Mouse (Mus musculus) frontal cortex, adult (tissue): ENCODE results near the gene Cfap77.
"Not testable (repeated sequence)": the region's sequence is repeated elsewhere in the genome, so short reads cannot be mapped to it uniquely, and the experiment has no call there.

Experiments used
- ATAC-seq: cut with Nextera tagmentation; 2 replicates; pipeline ENCODE4 v1.9.2; 2017; ENCODE audit warnings: mild to moderate bottlenecking, moderate library complexity, mixed read lengths; ENCODE audit not compliant: low TSS enrichment

The Cfap77 gene

DNA sequence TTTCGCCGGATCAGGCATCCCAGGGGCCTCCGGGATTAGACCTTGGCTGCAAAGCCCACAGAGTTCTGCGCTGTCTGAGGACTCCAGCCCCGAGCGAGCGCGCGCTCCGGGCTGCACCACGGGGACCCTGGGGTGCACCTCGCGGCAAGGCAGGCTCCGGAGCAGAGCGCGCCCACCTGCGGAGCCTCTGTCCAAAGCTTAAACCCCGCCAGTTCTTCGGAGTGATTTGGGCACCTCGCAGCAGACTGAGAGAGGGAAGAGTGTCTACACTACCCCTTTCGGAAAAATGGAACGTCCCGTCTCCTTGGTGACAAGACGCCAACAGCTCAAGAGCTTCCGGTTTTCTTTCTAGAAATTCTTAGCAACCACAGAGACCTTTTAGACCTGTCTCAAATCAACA is at the start of gene Cfap77:
TSS of gene Cfap77 (minus strand) at position 76 of the 400 bp plus-strand sequence.
- ATAC-seq: peak; percentile 36; the same call in 1 of the 2 replicates

DNA sequence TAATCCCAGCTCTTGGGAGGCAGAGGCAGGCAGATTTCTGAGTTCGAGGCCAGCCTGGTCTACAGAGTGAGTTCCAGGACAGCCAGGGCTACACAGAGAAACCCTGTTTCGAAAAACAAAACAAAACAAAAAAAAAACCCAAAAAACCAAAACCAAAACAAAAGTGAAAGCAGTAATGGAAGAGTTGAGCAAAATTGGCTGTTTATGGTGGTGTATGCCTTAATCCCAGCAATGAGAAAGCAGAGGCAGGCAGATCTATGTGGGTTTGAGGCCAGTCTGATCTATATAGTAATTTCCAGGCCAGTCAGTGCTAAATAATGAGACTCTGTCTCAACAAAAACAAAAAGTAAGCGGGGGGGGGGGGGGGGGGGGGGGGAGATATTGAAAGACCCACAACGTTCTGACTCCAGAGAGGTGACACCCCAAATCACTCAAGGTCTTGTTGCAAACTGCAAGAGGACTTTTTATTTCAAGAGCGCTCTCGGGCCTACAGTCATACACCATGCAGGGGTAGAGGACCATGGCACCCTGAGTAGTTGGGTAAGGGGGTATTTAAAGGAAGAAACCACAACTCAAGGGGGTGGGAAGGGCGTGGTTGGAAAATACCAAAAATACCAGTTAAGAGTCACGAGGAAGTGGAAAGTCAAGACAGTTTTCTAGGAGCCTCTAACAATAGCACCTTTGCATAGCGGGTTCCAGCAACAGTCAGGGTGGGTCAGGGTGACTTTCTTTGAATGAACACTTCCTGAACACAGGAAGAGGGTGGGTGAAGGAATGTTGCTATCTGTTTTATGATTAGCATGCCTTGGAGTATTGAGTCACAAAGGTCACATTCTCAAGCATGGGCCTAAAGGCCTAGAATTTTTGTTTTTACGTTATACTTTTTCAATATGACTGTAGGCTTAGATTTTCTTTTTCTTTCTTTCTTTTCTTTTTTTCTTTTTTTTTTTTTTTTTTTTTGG is 47.8 kb upstream of the Cfap77 start:
- ATAC-seq: not testable (repeated sequence)

DNA sequence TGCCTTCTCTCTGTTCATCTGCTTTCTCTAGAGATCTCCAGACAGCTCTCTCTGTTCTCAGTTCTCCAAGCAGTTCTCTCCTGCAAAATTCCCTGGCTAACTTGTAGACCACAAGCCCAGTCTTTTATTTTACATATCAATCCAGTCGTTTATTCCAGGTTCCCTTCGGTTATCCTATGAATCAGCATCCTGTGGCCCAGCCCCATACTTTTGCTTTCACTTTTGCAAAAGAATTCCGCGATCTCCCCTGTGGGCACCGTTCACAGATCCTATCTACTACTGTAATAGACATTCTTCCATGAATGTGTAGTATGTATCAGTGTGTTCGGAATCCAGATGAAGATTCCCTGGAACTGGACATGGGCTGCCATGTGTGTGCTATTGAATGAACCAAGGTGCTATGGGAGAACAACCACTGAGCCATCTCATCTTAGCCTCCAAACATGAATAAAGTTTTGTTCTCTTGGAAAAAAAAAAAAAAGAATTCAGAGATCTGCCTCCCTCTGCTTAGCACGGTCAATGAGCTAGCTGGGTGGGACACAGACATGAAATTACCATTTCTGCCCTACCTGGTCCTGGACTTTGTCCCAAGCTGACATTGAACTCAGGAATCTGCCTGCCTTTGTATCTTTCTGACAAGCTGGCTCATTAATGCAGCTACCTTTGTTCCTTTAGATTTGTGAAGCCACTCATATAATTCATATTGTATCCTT is 46.1 kb upstream of the Cfap77 start:
- ATAC-seq: no peak

DNA sequence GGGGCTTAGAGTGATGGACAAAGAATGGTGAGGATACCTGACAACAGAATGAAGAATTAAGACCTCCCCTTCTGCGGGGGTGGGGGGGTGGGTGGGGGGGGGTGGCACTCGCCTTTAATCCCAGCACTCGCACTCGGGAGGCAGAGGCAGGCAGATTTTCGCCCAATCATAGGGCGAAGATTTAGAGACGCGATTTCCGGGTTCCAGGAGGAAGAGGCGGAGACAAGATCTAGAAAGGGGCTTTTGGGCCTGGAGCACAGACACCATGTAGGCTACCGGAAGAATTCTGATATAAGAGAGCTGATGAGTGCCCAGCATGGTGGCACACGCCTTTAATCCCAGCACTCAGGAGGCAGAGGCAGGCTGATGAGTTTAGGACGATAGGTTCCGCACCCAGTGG is 44.8 kb upstream of the Cfap77 start:
- no peak for ATAC-seq

DNA sequence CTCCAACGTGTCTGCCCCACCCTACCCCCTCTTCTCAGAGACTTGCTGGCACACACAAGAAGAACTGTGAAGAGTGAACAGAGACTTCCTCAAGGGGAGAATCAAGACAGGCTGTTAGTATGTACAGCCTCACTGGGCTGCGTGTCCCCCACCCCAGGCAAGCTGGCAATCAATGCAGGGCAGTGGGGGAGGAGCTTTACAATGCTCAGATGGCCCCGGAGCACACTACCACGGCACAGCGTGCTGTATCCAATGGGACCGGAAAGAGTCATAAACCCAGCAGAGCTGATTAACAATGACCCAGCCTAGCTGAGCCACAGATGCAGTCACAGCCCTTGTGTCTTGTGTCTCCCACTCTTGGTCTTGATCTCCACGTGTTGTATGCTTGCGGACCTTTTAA is 43.9 kb upstream of the Cfap77 start:
- ATAC-seq: no peak

DNA sequence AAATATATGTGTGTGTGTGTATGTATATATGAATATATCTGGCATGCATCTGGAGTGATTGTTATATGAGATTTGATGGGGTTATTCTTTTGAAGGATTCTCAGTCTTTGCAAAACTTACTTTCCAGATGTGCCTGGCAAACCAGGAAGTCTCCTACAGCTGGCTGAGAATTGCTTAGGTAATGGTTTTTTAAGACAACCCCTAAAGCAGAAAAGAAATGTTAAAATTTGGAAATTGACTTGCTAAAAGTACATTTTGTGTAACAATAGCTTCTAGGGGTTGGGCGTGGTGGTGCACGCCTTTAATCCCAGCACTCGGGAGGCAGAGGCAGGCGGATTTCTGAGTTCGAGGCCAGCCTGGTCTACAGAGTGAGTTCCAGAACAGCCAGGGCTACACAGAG is 43.1 kb upstream of the Cfap77 start:
- ATAC-seq: not testable (repeated sequence)

DNA sequence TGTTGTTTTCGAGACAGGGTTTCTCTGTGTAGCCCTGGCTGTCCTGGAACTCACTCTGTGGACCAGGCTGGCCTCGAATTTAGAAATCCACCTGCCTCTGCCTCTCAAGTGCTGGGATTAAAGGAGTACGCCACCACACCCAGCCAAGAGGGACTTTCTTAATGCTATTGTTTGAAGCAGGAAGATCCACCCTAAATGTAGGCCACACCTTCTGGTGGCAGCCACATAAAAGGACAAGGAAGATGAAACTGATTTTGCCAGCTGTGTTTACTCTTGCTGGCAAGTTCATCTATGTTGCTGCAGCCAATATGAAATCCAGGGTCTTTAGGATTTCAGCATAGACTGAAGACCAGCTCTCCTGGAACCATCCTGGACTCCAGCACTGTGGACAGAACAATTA is 42.6 kb upstream of the Cfap77 start:
- no peak for ATAC-seq

DNA sequence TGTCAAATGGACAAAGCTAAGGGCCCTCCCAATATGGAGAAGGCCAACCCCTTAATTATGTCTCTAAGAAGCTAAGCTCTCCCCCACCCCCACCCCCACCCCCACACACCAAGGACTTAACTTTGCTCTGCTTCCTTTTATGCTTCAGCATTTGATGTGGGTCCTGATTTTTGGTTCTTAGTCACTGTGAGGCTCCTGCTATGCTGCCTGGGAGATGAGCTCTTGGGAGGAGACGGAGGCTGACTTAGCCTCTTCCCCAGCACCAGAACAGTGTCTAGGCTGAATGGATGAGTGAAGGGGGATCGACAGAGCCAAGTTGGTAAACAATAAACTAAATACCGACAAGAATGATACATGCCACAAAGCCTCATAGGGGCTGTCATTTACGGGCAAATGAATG is 41.9 kb upstream of the Cfap77 start:
- no peak for ATAC-seq

DNA sequence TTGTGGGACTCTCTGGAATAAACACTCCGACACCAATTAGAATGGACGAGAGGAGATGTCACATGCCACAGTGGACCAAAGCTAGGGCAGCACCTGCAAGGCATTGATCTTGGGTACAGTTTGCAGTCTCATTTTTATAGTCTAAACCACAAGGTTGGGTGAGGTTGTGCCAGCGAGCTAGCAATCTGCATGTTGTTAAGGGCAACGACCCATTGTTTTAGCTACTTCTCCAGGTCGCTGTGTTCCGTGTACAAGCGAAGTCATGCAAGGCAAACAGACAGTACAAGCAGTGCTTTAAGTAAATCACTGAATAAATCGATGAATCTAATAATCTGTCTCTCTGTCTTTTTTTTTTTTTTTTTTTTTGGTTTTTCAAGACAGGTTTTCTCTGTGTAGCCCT is 40.8 kb upstream of the Cfap77 start:
- no peak for ATAC-seq

DNA sequence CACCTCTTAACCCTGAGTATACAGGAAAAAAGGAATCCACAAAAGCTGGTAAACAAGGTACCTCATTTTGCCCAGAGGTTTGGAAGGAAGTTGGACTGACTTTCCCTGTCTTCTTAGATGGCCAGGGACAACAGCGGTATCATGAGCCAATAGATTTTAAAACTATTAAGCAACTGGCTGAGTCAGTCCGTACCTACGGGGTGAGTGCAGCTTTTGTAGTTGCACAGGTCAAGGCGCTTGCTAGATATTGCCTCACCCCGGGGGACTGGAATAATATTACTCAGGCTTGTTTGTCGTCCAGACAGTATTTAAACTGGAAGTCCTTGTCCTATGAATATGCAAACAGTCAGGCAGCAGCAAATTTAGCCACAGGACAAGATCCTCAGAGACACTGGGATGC is 34.4 kb upstream of the Cfap77 start:
- ATAC-seq: not testable (repeated sequence)

DNA sequence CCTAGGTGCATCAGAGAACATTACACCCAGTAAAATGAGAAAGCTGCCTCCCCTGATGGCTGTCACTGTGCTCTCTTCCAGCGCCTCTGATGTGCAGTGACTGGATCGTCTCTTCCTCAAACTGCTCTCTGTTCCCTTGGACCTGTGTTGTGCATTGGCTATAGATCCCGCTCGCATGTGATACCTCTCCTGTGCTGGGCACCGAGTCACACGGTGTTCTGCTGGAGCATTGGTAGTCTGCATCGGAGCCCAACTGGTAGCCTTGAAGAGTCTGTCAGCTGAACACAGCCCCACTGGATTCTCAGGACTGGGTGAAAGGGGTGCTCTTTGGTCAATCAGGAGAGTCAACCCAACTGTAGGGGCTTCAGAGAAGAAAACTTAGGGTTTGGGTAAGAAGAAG is 31.2 kb upstream of the Cfap77 start:
- ATAC-seq: no peak

DNA sequence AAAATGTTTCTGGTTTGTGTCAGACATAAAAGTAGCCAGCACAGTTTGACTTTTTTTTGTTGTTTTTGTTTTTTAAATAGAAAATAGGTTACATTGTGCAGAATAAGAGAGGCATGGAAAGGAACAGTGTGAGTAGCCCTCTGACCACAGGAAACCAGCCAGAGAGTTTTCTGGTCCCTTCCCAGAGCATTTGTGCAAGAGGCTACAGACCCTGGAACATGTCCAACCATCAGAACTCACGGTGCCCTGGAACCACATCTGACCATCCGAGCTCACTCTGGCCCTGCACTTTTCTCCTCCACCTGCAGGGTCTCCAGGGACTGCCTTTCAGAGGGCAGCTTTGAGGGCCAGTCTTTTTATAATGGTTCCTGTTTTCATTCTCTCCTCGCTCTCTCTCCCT is 27.1 kb upstream of the Cfap77 start:
- ATAC-seq: no peak

DNA sequence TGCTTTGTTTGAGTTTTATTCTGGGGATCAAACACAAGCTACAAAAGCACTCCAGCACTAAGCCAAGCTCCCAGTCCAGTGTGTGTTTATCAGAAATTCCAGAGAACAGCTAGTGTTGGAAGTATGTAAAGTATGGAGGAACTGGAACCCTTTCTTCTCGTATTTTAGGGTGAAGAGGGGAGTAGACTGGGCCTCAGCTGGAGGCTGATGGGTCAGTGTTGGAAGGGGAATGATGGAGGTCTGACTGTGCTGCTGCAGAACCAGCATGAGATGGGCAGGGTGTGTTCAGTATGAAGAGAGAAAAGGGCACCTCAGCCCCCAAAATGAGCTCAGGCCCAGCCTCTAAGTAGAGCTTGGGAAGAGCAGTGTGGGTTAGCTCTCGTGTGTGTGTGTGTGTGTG is 21.4 kb upstream of the Cfap77 start:
- ATAC-seq: no peak

DNA sequence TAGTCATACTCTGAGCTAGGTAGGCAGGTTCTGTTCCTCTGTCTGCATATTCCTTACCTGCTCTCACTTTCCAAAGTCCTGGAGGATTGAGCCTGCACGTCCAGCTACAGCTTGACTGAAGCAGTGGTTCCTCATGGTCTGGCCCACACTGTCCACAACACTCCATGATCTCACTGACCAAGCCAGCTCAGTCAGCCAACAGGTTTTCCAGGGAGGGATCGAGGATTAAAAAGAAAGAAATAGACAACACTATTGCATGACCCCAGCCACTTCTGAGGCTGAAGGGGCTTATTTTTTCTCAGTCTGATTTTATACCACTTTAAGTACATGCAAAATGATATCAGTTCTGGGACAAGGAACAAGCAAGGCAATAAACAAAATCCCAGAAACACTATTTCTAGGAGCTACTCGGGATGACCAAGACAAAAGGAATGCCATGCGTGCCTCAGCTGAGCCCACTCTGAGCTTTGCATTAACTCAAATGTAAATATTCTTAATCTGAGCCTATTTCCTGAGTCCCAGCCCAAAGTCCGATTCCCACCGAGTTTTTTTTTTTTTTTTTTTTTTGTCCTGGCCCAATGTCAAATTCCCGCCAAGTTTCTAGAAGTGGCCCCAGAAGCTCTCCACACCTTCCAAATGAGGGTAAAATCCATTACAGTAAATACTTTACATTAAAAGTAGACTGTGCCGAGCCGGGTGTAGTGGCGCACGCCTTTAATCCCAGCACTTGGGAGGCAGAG is 20.6 kb upstream of the Cfap77 start:
- no peak for ATAC-seq

DNA sequence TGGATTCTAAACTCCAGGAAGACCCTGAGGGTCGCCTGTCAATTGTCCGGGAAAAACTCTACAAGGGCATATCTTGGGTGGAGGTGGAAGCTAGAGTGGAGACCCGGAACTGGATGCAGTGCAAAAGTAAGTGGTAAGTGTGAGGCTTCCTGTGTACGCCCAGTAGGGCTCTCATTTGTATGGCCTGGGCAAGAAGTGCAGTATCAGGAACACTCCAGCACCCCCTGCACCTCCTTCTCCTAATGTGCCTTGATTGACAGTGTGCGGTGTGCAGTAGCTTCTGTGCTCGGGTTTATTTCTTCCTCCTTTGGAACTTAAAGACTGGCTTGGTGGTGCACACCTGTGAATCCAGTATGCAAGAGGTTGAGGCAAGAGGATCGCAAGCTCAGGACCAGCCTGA is 19.8 kb upstream of the Cfap77 start:
- no peak for ATAC-seq

DNA sequence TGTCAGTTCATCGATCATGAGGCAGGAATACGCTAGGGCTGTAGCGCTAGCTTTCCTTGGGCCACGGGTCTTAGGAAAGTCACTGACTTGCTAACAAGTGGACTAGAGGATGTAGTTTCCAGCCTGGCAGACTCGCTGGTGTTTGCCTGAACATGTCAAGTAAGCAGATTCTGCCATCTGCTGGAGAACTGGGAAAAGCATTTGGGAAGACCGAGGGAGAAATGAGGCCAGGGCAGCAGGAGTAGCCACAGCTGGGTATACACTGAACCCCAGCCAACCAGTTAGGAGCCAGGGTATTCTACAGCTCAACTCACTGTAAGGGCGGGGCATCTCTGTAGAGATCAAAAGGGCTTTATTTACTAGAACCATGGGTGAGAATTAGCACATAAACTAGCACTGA is 11.5 kb upstream of the Cfap77 start:
- ATAC-seq: peak; percentile 44; the same call in 1 of the 2 replicates

DNA sequence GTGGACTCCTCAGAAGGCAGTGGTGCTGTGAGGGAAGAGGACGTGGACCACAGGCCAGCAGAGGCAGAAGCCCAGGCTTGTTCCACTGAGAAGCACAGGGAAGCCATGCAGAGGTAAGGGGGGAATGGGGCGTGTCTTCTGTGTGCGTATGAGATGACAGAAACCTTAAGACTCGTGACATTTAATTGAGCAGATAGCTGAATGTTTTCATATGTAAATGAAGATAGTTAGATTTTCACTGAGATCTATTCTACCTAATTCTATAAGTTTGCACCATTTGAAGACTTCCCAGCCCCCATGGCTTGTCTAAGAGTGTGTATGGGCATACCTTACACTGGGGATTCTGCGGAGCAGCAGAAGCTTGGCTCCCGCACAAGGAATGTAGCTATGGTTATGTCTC is 10.9 kb upstream of the Cfap77 start:
- ATAC-seq: no peak

DNA sequence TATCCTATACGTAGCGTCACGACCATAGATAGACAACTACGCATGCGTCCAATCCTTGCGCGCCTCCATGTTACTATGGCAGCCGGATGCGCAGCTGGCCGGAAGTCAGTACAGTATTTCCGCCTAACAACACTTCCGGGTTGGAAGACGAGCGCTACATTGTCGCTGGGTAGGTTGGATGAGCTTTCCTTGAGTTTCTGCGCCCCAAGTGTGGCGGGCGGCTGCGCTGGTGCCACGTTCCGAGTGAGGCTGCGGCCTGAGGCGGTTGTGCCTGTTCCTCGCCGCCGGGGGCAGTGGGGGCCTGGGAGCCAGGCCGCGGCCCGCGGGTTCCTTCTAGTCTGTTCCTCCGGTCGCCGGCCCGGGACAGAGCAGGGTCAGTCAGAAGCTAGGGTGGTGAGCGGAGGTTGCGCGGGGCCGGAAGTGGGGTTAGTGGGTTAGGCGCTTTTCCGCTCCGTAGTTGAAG is 5.3 kb upstream of the Cfap77 start, which contains the start of gene Ttf1:
TSS of gene Ttf1 (plus strand) at position 128 of the 463 bp plus-strand sequence.
- peak; percentile 100 for ATAC-seq

DNA sequence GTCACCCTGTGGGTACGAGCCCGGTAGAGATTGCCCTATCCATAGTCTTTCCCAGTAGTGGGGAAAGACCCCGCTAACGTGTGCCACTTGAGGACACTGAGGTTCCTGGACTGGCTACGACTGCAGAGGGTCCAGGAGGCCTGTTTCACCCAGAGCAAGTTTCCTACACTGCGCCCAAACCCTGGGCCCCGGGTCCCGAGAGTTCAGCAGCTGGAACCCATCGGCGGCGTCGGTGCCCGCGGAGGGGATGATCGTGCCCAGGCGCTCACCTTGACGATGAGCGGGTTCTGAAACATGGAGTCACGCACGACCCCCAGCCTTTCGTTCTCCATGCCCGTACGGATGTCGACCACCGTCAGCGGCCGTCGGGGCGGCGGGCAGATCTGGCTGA is 326 bp downstream of the Cfap77 start:
- ATAC-seq: no peak

DNA sequence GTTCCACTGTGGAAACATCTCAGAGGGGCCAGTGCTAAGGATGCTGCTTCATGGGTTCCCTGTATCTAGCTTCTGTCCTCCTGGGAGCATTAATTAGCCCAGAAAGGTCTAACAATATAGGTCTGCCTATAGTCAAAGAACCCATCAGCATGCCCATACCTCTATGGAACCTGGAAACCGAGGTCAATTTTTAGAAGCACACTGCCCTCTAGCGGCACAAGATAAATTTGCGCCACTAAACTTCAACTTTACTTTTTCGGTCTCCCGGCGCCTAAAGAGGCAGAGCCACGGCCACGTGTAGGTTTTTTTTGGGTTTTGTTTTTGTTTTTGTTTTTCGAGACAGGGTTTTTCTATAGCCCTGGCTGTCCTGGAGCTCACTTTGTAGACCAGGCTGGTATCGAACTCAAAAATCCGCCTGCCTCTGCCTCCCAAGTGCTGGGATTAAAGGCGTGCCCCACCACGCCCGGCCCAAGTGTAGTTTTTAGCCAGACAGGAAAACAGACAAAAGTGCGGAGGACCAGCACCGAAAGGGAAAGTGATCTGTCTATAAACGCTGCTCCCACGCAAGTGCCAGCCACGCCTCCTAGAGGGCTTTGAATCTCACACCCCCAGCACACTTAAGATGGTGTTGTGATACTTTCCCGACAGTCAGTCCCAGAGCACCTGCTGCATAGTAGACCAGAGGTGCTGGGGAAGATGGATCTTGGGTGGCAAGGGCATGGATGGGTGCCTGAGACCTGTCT is 893 bp downstream of the Cfap77 start:
- no peak for ATAC-seq

DNA sequence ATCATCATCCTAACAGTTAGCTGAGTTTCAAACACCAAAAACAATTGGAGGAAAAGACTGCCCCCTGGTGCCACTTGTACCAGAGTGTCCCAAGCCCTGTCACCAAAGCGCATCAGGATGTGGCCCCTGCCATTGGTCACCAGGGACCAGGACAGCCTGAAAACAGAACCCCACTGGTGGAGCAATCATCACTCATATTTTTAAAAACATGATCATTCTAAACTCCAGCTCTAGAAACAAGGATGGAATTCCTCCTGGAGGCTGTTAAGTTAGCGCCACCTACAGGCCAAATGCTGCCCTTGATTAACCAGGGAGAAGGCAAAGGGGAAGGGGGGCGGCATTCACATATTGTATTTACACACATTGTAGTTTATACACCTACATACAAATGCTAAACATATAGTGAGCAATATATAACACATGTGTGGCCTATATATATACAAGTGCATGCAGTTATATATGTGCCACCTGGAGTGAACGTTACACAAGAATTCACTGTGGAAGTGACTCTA is 1.9 kb downstream of the Cfap77 start:
- no peak for ATAC-seq
